Mouse (Mus musculus) limb, embryonic 15.5 days (tissue): ENCODE data around the gene Nucks1. TPM values are rescaled to one million over a fixed set of nuclear protein-coding genes. Genes with fewer than 3 reads are reported as not detected.
"Not testable (repeated sequence)": the region's sequence is repeated elsewhere in the genome, so short reads cannot be mapped to it uniquely, and the experiment has no call there.

ENCODE experiments used
- ATAC-seq: fragments of 200-750 bp; cut with Nextera tagmentation; 2 replicates; pipeline ENCODE4 v1.8.0; 2017; ENCODE audit warnings: low read depth, moderate TSS enrichment; ENCODE audit not compliant: insufficient number of reproducible peaks, low FRiP score, low TSS enrichment
- H3K27ac ChIP-seq: fragments of 300-500 bp; sonication (generic); 2 replicates; pipeline ENCODE4 v1.5.1; 2015; ENCODE audit warnings: moderate library complexity, mild to moderate bottlenecking, inconsistent platforms
- H3K27me3 ChIP-seq: fragments of 300-500 bp; sonication (generic); 2 replicates; pipeline ENCODE4 v1.6.1; 2015; ENCODE audit warnings: inconsistent platforms
- H3K36me3 ChIP-seq: fragments of 300-500 bp; sonication (generic); 2 replicates; pipeline ENCODE4 v1.6.1; 2015; ENCODE audit warnings: inconsistent platforms
- H3K4me1 ChIP-seq: fragments of 300-500 bp; sonication (generic); 2 replicates; pipeline ENCODE4 v1.6.1; 2015; ENCODE audit warnings: inconsistent platforms
- H3K4me2 ChIP-seq: fragments of 300-500 bp; sonication (generic); 2 replicates; pipeline ENCODE4 v1.6.1; 2015; ENCODE audit warnings: mild to moderate bottlenecking, inconsistent platforms
- H3K4me3 ChIP-seq: fragments of 300-500 bp; sonication (generic); 2 replicates; pipeline ENCODE4 v1.5.1; 2015; ENCODE audit warnings: mild to moderate bottlenecking, inconsistent platforms
- H3K9ac ChIP-seq: fragments of 300-500 bp; sonication (generic); 2 replicates; pipeline ENCODE4 v1.6.1; 2015; ENCODE audit warnings: inconsistent platforms
- H3K9me3 ChIP-seq: fragments of 300-500 bp; sonication (generic); 2 replicates; pipeline ENCODE4 v1.6.1; 2016; ENCODE audit warnings: inconsistent platforms
- WGBS: fragments of 180-500 bp; shearing (Covaris S2); methylation state at CpG from one replicate; pipeline ENCODE4 v1.1.7; 2015; 5-methylcytosine and 5-hydroxymethylcytosine counted together
- polyA plus RNA-seq: library from polyadenylated mRNA; unstranded; fragments of >200 nt; fragmentation: Nextera tagmentation; extraction: Ambion mirVana; gene quantifications from 2 replicates; pipeline ENCODE4 v1.2.1, GENCODE M21; 2015

The Nucks1 gene
- polyA plus RNA-seq, 1 experiment from 2014 or later = 68.4 TPM

DNA sequence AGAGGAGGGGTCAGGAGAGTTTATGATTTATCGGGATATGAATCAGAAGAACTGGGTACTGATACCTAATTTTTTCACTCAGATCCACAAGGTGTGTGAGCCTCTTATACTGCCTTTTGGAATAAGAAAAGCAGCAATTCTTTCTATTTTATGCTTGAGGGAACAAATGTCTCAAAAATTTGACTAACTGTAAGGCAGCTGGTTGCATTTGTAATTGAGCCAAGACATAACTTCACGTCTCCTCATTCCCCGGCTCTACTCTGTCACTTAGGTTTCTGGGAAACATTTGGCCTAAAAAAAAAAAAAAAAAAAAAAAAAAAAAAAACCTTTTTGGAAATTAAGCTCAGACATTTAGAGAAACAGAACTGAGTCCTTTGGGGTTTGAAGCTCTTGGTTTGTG, 23.7 kb upstream of the Nucks1 start:
- Histone ChIP-seq H3K4me2 (no peak overlapping the region), H3K9me3 (no peaks in the 10 kb centered on the region), H3K27me3 (no peaks in the 10 kb centered on the region), H3K36me3 (no peaks in the 10 kb centered on the region), H3K27ac (no peak overlapping the region), H3K4me1 (no peaks in the 10 kb centered on the region), H3K4me3 (no peak overlapping the region), H3K9ac (no peak overlapping the region)
- no peak for ATAC-seq
- WGBS = 58% methylated on average over 3 of the region's 3 CpGs

DNA sequence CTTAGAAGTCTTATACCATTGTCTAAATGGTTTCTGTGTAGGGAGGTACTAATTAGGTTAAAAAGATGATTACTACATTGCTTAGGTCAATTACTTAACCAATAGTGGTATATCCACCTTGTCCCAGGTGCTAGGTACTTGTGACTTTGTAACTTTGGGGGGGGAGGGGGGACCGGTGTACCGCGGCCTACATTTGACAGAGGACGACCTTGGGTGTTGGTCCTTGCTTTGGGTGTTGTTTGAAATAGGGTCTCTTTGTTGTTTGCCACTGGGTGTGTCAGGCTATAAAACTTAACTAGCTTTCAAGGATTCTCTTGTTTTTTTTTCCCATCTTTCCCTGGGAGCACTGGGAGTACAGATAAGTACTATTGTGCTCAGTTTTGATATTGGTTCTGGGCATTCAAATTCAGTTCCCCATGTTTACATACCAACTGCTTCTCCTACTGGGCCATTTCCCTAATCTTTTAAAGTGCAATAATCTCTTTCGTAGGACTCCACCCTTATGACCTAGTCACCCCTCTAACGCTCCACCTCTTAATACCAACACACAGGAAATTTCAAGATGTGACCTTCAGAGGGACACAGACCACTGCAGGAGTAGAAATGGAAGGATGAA, 20.2 kb upstream of the Nucks1 start:
- Histone ChIP-seq H3K27ac (no peak overlapping the region), H3K9me3 (no peaks in the 10 kb centered on the region), H3K9ac (no peak overlapping the region), H3K4me1 (no peaks in the 10 kb centered on the region), H3K36me3 (no peaks in the 10 kb centered on the region), H3K27me3 (no peaks in the 10 kb centered on the region), H3K4me2 (no peak overlapping the region), H3K4me3 (no peak overlapping the region)
- 71% methylated on average over 6 of the region's 6 CpGs for WGBS
- ATAC-seq = no peak

DNA sequence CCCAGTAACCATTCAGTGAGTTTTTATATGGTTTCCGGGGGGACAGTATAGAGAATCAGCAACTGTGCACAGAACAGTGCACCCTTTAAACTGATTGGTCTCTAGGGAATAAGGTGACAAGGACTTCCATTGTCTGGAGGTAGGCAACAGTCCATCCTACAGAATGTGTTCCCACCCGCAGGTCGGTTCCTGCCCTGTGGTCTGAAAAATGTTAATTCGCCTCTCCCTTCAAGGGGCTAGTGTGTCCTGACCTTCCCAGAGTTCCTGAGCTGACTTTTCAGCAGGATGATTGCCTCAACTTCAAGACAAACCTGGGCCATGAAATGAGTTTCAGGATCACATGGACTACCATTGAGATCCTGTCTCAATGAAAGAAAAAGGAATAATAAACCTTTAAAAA, 18.9 kb upstream of the Nucks1 start:
- H3K4me2 ChIP-seq = no peak overlapping the region
- no peak overlapping the region for H3K4me3 ChIP-seq
- H3K9me3 ChIP-seq = no peaks in the 10 kb centered on the region
- no peak overlapping the region for H3K27ac ChIP-seq
- H3K9ac ChIP-seq = no peak overlapping the region
- no peaks in the 10 kb centered on the region for H3K27me3 ChIP-seq
- no peaks in the 10 kb centered on the region for H3K36me3 ChIP-seq
- ATAC-seq = no peak
- H3K4me1 ChIP-seq = no peaks in the 10 kb centered on the region
- 65% methylated on average over 4 of the region's 4 CpGs for WGBS

DNA sequence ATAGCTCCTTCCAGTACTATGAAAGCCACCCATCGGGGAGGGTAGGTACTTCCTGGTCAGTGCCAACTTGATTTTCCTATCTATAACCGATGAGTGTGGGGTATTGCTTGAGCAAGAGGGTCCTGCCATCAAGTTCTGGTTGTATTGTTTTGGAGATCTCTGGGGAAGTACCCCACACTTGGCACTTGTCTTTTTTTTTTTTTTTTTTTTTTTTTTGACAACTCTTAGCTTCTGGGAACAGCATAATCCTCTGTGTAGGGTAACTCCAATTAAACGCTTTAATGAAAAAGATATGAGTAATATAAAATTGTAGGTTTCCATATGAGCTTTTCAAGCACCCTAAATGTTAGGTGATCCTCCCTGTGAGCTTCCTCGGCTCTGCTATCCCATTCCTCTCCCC, 7.7 kb upstream of the Nucks1 start:
- H3K27me3 ChIP-seq = no peaks in the 10 kb centered on the region
- ATAC-seq = no peak
- 85% methylated on average over 4 of the region's 4 CpGs for WGBS
- H3K4me1 ChIP-seq = no peaks in the 10 kb centered on the region
- no peaks in the 10 kb centered on the region for H3K36me3 ChIP-seq
- H3K4me3 ChIP-seq = no peak overlapping the region
- H3K9me3 ChIP-seq = no peaks in the 10 kb centered on the region
- H3K4me2 ChIP-seq = no peak overlapping the region
- no peak overlapping the region for H3K9ac ChIP-seq
- no peak overlapping the region for H3K27ac ChIP-seq

DNA sequence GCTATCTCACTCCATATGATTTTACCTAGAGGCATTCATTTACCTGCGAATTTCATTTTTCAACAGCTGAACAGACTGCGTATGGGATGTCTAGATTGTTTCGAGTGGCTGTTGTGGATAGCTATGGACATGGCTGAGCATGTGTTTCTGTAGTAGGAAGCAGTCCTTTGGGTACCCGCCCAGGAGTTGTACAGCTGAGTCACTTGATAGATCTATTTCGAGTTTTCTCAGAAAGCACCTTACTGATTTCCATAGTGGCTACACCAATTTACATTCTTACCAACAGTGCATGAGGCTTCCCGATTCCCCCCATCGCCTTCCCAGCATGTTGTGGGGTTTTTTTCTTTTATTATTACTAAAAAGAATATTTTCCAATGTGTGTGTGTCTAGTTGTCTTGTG, 7.1 kb upstream of the Nucks1 start:
- no peak overlapping the region for H3K4me3 ChIP-seq
- 87% methylated on average over 7 of the region's 7 CpGs for WGBS
- H3K4me2 ChIP-seq = no peak overlapping the region
- H3K9me3 ChIP-seq = no peaks in the 10 kb centered on the region
- no peaks in the 10 kb centered on the region for H3K27me3 ChIP-seq
- H3K4me1 ChIP-seq = no peaks in the 10 kb centered on the region
- ATAC-seq = no peak
- no peak overlapping the region for H3K9ac ChIP-seq
- H3K36me3 ChIP-seq = no peaks in the 10 kb centered on the region
- no peak overlapping the region for H3K27ac ChIP-seq

DNA sequence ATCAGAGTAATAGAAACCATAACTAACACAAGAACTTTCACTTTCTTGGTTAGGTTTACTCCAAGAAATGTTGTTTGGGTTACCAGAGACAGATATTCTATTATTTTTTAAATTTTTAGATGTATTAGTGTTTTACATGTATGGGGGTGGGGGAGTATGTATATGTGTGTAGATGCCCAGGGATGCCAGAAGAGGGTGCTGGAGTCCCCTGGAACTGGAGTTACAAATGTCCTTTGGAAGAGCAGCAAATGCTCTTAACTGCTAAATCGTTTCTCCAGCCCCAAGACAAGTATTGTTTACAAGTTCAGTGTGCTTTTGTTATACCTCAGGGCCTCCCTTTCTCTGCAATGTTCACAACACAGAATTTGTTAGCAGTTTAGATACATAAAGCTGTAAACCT, 4.8 kb upstream of the Nucks1 start:
- Histone ChIP-seq H3K27me3 (no peaks in the 10 kb centered on the region), H3K4me3 (no peak overlapping the region), H3K36me3 (no peaks in the 10 kb centered on the region), H3K4me1 (no peaks in the 10 kb centered on the region; the same call in 1 of the 2 replicates), H3K9me3 (no peaks in the 10 kb centered on the region), H3K9ac (no peak overlapping the region), H3K4me2 (no peak overlapping the region), H3K27ac (no peak overlapping the region)
- WGBS = 4% methylated on average over 1 of the region's 1 CpGs
- no peak for ATAC-seq

DNA sequence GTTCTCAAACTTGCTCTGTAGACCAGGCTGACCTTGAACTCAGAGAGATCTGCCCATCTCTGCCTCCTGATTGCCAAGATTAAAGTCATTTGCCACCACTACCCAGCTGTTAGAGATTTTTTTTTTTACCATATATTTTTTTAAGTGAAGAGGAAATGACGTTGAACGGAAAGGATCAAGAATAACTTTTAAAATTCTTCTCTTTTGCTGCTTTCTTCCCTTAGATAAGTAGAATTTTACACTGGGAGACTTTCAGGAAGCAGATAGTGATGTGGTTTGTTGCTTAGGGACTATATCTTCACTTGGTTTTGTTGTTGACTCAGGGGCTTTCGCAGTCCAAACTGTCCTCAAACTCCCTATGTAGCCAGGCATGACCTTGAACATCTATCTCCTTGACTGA, 1.9 kb upstream of the Nucks1 start:
- Histone ChIP-seq H3K27me3 (no peaks in the 10 kb centered on the region), H3K9ac (no peak overlapping the region), H3K4me2 (no peak overlapping the region), H3K4me1 (peaks cover 8% of the 10 kb centered on the region), H3K4me3 (no peak overlapping the region), H3K36me3 (0 out of 2 replicates have a peak, but pooled peaks cover 3% of the 10 kb centered on the region), H3K27ac (no peak overlapping the region), H3K9me3 (no peaks in the 10 kb centered on the region)
- WGBS = 88% methylated on average over 3 of the region's 3 CpGs
- ATAC-seq = no peak

DNA sequence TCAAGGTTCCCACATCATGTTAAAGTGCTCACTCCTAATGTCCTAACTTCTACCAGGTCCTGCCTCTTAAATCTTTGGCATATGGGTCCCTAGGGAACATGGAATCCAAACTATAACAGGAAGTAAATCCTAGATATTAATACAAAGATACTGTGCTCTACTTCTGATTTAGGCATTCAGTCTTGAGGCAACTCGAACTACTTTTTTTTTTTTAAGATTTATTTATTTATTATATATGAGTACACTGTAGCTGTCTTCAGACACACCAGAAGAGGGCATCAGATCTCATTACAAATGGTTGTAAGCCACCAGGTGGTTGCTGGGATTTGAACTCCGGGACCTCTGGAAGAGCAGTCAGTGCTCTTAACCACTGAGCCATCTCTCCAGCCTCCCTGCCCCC, 1.1 kb upstream of the Nucks1 start:
- not testable (repeated sequence) for H3K4me3 ChIP-seq, H3K9me3 ChIP-seq, H3K27ac ChIP-seq, H3K9ac ChIP-seq, H3K4me1 ChIP-seq, H3K27me3 ChIP-seq, H3K36me3 ChIP-seq, H3K4me2 ChIP-seq, ATAC-seq
- 90% methylated on average over 2 of the region's 2 CpGs for WGBS

DNA sequence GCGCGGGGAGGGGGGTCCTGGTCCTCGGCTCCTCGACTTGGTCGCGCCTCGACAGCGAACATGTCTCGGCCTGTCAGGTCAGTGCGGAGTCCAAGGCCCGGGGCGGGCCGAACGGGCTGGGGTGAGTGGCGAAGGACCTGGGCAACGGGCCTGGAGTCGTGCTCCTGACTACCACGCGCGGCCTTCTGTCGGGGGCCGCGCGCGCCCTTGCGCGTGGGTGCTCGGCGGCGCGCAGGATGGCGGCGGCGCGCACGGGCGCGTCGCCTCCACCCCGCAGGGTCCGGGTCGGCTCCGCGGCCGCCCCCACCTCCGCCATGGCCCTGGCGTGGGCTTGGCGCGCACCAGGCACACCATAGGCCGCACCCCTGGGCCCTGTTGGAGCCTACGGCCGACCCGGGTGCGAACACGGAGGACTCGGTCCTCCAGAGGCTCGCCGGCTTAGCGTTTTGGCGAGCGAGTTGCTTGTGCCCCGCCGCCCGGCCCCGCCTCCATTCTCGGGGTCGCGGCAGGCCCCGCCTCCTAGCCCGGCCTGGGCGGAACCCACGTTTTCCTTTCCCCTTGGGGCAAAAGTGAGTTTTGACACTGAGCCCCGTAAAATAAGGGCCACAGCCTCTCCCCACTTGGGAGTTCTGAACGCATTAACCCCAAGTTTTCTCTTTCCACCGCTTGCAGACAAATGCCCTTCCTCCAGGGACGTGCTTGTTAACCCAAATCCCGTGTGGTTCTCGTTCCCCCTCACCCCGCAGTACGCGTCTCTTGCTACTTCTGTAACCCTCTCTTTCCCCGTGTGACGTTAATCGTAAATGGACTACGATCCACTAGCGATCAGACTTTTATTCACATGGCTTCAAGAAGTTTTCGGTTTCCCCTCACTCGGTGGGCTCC, 582 bp downstream of the Nucks1 start:
- peak; percentile 73 for ATAC-seq
- Histone ChIP-seq H3K9me3 (no peaks in the 10 kb centered on the region), H3K27ac (peak overlapping the region; percentile 99), H3K36me3 (0 out of 2 replicates have a peak, but pooled peaks cover 3% of the 10 kb centered on the region), H3K4me3 (peak overlapping the region; percentile 98), H3K4me1 (peaks cover 8% of the 10 kb centered on the region), H3K27me3 (no peaks in the 10 kb centered on the region), H3K4me2 (peak overlapping the region; percentile 58), H3K9ac (peak overlapping the region; percentile 99)
- WGBS = under 1% methylated on average over 87 of the region's 88 CpGs

DNA sequence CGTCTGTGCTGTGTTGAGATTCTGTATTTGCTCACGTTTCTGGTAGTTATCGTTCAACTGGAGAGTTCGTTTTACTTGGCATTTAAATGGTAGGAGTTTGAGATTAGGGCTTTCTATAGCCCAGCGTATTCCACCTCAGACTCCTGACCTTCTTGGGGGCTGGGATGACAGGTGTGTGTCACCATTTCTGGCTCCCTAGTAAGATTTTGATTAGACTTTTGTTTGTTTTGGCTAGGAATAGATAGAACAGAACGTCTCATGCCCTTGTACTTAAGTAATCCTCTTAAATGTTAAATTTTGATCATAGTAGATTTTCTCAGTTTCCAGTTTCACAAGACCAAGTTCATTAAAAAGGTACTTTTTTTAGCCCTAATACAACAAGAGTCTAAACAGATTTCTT, 7.3 kb downstream of the Nucks1 start:
- Histone ChIP-seq H3K36me3 (peaks cover 30% of the 10 kb centered on the region), H3K4me3 (no peak overlapping the region)

DNA sequence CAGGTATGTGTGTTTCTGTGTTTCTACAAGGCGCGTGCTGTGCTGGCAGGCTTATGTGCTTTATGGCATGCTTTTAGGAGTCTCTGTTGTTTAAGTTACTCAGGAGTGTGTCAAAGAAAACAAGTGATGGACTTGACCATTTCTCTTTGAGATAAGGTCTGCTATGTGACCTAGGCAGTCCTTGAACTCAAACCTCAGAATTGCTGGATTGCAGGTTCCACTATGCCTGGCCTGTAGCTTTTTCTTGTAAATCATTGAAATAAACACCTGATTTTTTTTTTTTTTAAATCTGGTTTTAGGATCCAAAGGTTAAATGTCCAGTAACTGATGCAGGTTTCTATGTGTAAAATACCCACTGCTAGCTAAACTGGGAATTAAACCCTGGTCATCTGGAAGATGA, 8.7 kb downstream of the Nucks1 start:
- H3K4me2 ChIP-seq = no peak overlapping the region
- H3K27ac ChIP-seq = no peak overlapping the region
- no peak overlapping the region for H3K9ac ChIP-seq
- peaks cover 39% of the 10 kb centered on the region for H3K36me3 ChIP-seq
- peaks cover 3% of the 10 kb centered on the region; the same call in 1 of the 2 replicates for H3K4me1 ChIP-seq
- H3K9me3 ChIP-seq = no peaks in the 10 kb centered on the region
- no peak overlapping the region for H3K4me3 ChIP-seq
- ATAC-seq = no peak
- WGBS = 93% methylated on average over 2 of the region's 2 CpGs
- H3K27me3 ChIP-seq = no peaks in the 10 kb centered on the region

More for the DNA sequence above, 7.3 kb downstream of the Nucks1 start:
- WGBS = 68% methylated on average over 6 of the region's 6 CpGs
- H3K27me3 ChIP-seq = no peaks in the 10 kb centered on the region
- H3K27ac ChIP-seq = no peak overlapping the region
- ATAC-seq = no peak
- H3K9ac ChIP-seq = no peak overlapping the region
- H3K4me1 ChIP-seq = peaks cover 6% of the 10 kb centered on the region
- H3K9me3 ChIP-seq = no peaks in the 10 kb centered on the region
- no peak overlapping the region for H3K4me2 ChIP-seq

DNA sequence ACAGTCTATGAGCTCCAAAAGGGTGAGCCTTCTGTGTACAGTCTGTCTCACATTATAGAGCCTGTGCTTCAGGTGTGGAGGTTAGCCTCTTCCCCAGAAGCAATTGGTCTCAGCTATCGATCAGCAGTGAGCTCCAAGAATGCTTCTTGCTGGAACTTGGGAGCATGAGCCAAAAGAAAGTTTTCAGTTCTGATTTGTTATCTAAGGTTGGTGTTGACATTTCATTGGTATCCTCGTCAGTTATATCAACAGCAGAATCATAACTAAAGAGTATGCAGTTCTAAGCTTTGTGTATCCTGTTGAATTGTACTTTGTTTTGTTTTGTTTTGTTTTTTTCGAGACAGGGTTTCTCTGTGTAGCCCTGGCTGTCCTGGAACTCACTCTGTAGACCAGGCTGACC, 11.8 kb downstream of the Nucks1 start:
- ATAC-seq = no peak
- H3K27me3 ChIP-seq = no peaks in the 10 kb centered on the region
- H3K4me3 ChIP-seq = no peak overlapping the region
- H3K27ac ChIP-seq = no peak overlapping the region
- no peak overlapping the region for H3K9ac ChIP-seq
- H3K4me1 ChIP-seq = peaks cover 3% of the 10 kb centered on the region; the same call in 1 of the 2 replicates
- H3K9me3 ChIP-seq = no peaks in the 10 kb centered on the region
- WGBS = 97% methylated on average over 3 of the region's 3 CpGs
- no peak overlapping the region for H3K4me2 ChIP-seq
- peaks cover 65% of the 10 kb centered on the region for H3K36me3 ChIP-seq
